In the genomic region with DNA sequence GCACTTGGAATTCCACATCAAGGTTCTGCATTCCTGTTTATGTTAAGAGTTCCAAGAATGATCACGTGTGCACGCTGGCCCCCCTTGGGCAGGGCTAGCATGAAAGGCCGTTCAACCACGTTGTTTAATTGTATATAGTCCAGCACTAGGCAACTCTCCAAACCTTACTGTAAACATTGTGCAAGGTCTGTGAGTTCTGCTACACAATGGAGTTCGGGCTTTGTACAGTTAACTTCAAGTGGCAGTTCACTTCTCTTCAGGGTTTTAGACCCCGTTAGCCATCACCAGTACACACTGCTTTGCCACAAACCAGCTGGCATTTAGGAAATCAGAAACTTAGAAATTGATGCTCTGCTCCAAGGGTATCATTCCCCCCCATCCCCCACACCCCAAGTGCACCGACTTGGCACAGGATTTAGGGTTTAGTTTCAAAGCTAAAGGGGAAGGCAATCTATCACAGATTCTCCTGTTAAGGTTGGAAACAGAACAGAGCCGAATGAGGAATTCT, we compare ENCODE assay signal across 9 mouse cellular contexts. TPM values are rescaled to one million over a fixed set of nuclear protein-coding genes. Genes with fewer than 3 reads are reported as not detected.
DNase-seq lines count a peak whose midpoint lies in the region; ATAC-seq and TF ChIP-seq lines count a peak whose summit lies in the region.
"Had no signal": no experiment of that assay in that cellular context is flagged by ENCODE, and none has a peak within 500 bp of the region (broad histone marks: within the 10 kb centered on the region; RNA-seq: fewer than 3 reads in every experiment).

No protein-coding gene starts in this region.

- H3K27me3 ChIP-seq in heart, postnatal 0 days (ENCODE audit: control insufficient read depth, insufficient read depth, low read length), result no peaks in the 10 kb centered on the region

- TF ChIP-seq EP300 in heart, postnatal 0 days (IDR thresholded peaks at IDR 0.05; ENCODE audit: low read depth), result no peak

- DNase-seq in embryo, embryonic 11 days, result peak; percentile 39
- no peak for DNase-seq in embryo, embryonic 9.5 days (ENCODE audit: extremely low spot score)
- peak; percentile 58 for DNase-seq in adrenal gland, adult 2 months
- DNase-seq in heart, postnatal 0 days (ENCODE audit: low spot score), result peak; percentile 77
- DNase-seq in lung, adult 18-20 months, result peak; percentile 71 to 84
- DNase-seq in spleen, postnatal 10 days (ENCODE audit: low spot score in 2 of 2), result no peak
- no peak for DNase-seq in thymus, adult 18-20 months
- no peak for DNase-seq in B cell, adult 2 months

- H3K27ac ChIP-seq in heart, postnatal 0 days (ENCODE audit: low read depth), result peak overlapping the region; percentile 78

- WGBS in heart, postnatal 0 days, result 7% methylated on average over 8 of the region's 8 CpGs

- peak overlapping the region; percentile 38 for H3K4me3 ChIP-seq in heart, postnatal 0 days (ENCODE audit: low read depth, low read length)
- H3K4me3 ChIP-seq: erythroblast, embryonic 14.5 days had no signal

- H3K4me1 ChIP-seq in heart, postnatal 0 days (ENCODE audit: control insufficient read depth, insufficient read depth), result peaks cover 15% of the 10 kb centered on the region

- H3K4me2 ChIP-seq in heart, postnatal 0 days (ENCODE audit: low read depth, low read length), result peak overlapping the region; percentile 63

- no peaks in the 10 kb centered on the region for H3K9me3 ChIP-seq in heart, postnatal 0 days (replicated peaks; ENCODE audit: control insufficient read depth, low read length)

- TF ChIP-seq CTCF in heart, postnatal 0 days (IDR thresholded peaks at IDR 0.05; ENCODE audit: low read depth), result no peak

- ATAC-seq in heart, postnatal 0 days (ENCODE audit: insufficient read depth, low read depth), result peak; percentile 82

- H3K36me3 ChIP-seq in heart, postnatal 0 days (replicated peaks; ENCODE audit: control insufficient read depth, insufficient read depth, low read length), result no peaks in the 10 kb centered on the region

- peak overlapping the region; percentile 28; the same call in 1 of the 2 replicates for H3K9ac ChIP-seq in heart, postnatal 0 days (replicated peaks; ENCODE audit: low read depth, low read length)

RNA-seq across cellular contexts. Expression of a gene that starts 22.5 kb away (rescaled TPM):
- 10 to 100 TPM; 58.6 to 60.1 TPM for total RNA-seq in adrenal gland, adult 2 months (2021)
- 118 and 119 TPM in 2 replicates for polyA plus RNA-seq in adrenal gland, adult 2 months (2012; rRNA removed)
- total RNA-seq in heart, postnatal 0 days (2014; rRNA removed; ENCODE audit: low replicate concordance), result 56.2 and 84.1 TPM in 2 replicates
- polyA plus RNA-seq in heart, postnatal 0 days (2015; fragmentation: Nextera tagmentation; extraction: Ambion mirVana), result 52.8 and 55.6 TPM in 2 replicates

Comparison
In these comparisons a context has a peak if more than half of its experiments do, and no peak if none do; other contexts are left out.
1. DNase-seq: peak in embryo, embryonic 11 days (single experiment), adrenal gland, adult 2 months (single experiment), heart, postnatal 0 days (single experiment) and lung, adult 18-20 months (2 of 2); none in embryo, embryonic 9.5 days (single experiment), spleen, postnatal 10 days (0 of 2), thymus, adult 18-20 months (0 of 2) and B cell, adult 2 months (0 of 2).